Mouse (Mus musculus) layer of hippocampus, adult 18-20 months (tissue): ENCODE data around the gene Tsr1. TPM values are rescaled to one million over a fixed set of nuclear protein-coding genes. Genes with fewer than 3 reads are reported as not detected.
A peak's percentile ranks its signal among the peaks of the same experiment; 100 is the strongest.

ENCODE experiments used
- DNase-seq, 2 experiments: peaks; one replicate each; pipeline ENCODE4 v3.0.0; 2022; ENCODE audit warnings: low spot score in 2 of 2
- total RNA-seq, 2 experiments: library from RNA; stranded (reverse); gene quantifications; 2 replicates each; pipeline ENCODE4 v1.2.3; 2021

Gene Tsr1
- total RNA-seq, 2 experiments from 2014 or later, result 30.3 to 33.4 TPM

- peak; percentile 62 to 70 for DNase-seq
Measured at GRCm38 (mm10) chr11:74896901-74897677, 782 bp upstream of the Tsr1 start, which contains the start of gene Sgsm2. TSS of gene Sgsm2 (minus strand) at chr11:74897060.

- DNase-seq, result no peak
Measured at GRCm38 (mm10) chr11:74898517-74898827, 601 bp downstream of the Tsr1 start.

- DNase-seq, result no peak
Measured at GRCm38 (mm10) chr11:74901555-74901954, 3.7 kb downstream of the Tsr1 start.

DNA sequence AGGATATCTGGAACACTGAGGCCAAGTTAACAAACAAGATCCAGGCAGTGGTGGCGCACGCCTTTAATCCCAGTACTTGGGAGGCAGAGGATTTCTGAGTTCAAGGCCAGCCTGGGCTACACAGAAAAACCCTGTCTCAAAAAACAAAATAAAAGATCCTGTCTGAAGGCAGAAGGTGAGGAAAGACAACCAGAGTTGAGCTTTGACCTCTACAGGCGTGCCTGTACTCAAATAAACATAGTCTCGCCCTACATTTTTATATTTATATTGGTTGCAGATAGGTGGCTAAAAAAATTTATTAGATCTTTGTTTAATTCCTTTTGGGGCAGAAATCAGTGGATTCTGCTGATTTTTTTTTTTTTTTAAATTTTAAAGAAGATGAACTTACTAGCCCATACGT is 4.5 kb downstream of the Tsr1 start:
- no peak for DNase-seq

- DNase-seq, result no peak
Measured at GRCm38 (mm10) chr11:74907850-74908249, 10.0 kb downstream of the Tsr1 start.

DNA sequence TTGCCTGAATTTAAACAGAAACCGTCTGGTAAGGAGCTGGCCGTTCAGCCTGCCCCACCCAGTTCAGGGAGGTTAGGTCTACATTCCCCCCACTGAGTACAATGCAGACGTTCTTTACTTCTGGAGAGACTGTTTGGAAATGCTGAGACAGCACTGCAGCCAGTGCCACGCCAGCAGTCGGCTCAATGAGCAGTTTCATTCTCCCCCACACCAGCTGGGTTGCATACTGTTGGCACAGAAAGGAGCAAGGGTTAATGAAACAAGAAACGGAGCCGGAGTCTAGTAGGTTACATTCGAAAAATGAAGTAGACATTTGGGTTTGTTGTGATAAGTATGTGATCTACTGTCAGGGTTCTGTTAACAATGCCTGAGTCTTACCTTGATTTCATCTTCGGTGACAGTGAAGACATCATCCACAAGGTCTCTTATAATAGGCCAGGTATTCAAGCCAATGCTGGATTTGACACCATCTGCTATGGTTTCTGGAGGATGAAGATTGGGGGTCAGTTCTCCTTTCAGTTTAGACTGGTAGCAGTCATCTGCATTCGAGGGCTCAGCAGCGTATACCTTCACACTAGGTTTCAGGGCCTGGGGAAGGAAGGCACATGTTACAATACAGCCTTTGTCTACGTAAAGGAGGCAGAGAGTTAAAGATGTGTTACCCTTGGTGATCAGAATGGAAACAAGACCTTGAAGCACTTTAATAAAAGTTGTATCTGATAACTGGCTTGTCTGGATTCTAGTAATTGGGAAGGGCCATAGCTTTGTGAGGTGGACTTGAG is 10.9 kb downstream of the Tsr1 start:
- peak in 1 of 2 experiments; percentile 26 for DNase-seq

DNA sequence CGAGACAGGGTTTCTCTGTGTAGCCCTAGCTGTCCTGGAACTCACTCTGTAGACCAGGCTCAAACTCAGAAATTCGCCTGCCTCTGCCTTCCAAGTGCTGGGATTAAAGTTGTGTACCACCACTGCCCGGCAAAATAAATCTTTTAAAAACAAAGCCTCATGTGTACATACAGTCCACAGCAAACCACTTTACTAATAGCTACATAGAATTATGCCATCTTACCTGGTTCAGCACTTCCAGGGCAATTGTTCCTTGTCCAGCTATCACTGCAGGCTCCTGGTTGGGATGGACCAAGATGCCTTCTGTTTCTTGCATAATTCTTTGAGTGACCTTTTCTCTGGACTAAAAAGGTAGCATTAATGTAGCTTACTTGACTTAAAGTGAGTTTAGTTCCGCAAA is 12.1 kb downstream of the Tsr1 start:
- DNase-seq, result no peak

DNA sequence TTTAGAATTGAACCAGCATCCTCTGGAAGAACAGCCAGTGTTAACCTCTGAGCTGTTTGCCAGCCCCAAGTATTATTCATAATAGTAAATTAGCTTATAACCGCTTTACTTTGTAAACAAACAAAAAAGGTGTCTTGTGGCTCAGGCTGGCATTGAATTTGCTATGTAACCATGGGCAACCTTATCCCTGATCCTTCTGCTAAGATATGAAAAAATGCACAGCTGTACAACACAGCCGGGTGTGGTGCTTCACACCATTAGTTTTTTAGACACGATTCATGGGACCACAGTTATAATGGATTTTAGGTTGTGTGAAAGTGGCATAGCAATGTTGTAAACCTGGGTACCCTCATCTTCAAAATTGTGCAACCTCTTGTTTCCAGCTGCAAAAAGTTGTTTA is 14.6 kb downstream of the Tsr1 start:
- no peak for DNase-seq

- no peak for DNase-seq
Measured at GRCm38 (mm10) chr11:74919249-74919648, 21.4 kb downstream of the Tsr1 start.

GRCm38 (mm10) chr11:74924149-74924548 is 26.3 kb downstream of the Tsr1 start:
- no peak for DNase-seq

GRCm38 (mm10) chr11:74925577-74926387 is 27.9 kb downstream of the Tsr1 start, which contains the start of the genes Smg6 and Srr:
TSS of gene Smg6 (plus strand) at chr11:74925823.
TSS of gene Srr (minus strand) at chr11:74925948.
- DNase-seq, result peak; percentile 87 to 94

DNA sequence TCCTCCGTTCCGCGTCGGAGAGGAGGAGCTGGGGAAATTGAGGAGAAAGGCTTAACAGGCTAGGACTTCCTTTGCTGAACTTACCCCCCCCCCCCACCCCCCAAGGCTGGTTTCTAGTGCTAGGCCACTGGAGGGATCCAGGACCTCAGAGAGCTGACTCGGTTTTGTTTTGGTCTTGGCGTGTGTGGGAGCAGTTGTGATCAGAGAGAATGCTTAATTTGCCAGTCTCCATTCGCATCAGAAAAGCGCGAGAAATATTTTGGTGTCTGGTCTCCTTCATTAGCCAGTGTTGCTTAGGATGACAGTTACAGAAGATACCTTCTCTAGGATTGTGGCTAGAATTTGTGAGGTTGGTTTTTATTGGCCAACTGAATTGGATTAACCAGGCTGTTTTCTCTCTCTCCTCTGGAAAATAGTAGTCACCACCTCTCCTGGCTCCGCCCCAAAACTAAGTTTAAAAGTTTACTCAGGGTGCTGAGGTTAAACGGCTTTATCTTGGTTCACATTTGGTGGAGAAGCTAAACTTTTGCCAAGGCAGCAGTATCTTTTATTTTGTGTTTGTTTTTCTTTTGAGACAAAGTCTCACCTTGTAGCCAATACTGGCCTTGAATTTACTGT is 28.6 kb downstream of the Tsr1 start:
- peak in 1 of 2 experiments; percentile 27 for DNase-seq

GRCm38 (mm10) chr11:74927236-74927725 is 29.4 kb downstream of the Tsr1 start:
- DNase-seq, result no peak

GRCm38 (mm10) chr11:74929111-74929510 is 31.2 kb downstream of the Tsr1 start:
- DNase-seq, result no peak

- no peak for DNase-seq
Measured at GRCm38 (mm10) chr11:74930391-74930790, 32.5 kb downstream of the Tsr1 start.

DNA sequence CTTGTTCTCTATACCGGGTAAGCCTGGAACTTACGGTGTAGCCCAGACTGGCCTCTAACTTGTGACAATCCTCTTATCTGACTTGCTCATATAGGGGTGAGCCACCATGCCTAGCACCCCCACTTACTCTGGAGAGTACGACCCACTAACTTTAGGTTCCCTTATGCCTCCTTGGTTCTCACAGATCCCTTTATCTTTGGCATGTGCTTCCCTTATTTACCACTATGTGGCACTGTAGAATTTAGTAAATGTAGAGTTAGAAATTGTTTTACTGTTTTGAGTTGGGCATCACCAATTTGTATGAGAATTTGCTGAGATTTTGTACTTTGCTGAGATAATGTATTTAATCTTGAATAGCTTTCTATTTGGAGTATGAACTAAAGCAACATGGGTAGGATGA is 48.5 kb downstream of the Tsr1 start:
- peak in 1 of 2 experiments; percentile 61 for DNase-seq

DNA sequence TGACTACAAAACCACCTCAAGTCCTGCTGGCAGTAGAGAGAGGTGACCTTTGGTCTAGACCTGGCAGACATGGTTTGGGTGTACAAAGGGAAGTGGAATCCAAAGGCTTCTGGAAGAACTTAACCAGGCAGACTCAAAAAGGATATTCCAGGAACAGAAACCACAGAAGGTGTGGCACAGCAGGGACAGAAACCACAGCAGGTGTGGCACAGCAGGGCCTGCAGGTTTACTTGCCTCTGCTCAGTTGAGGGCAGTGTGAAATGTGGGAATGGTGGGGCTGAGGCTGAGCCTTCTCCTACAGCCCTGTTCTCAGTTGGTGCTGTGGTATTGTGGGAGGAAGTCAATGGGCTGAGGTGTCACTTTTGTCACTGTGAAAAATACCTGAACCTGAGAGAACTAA is 57.0 kb downstream of the Tsr1 start:
- DNase-seq, result no peak

- no peak for DNase-seq
Measured at GRCm38 (mm10) chr11:74956006-74956405, 58.1 kb downstream of the Tsr1 start.

DNA sequence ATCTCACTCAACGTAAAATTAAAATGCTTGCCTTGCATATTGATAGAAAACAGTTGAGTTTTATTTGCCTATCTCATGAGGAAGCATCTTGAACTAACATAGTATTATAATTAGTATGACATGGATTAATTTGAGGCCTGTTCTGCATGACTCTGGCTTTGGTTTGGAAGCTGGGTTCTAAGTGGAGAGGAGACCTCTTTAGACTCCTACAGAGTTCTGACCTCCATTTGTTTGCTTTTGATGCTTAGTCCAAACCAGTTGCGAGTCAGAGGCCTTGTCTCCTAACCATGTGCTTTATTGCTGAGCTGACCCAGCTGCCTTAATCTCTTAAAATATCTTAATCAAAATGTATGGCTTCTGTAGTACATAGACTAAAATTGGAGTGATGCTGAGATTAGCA is 59.7 kb downstream of the Tsr1 start:
- DNase-seq, result no peak
